Mouse (Mus musculus): ENCODE results near the gene Atp4a.
"Not testable (repeated sequence)": the region's sequence is repeated elsewhere in the genome, so short reads cannot be mapped to it uniquely, and the experiment has no call there.

The Atp4a gene

GRCm38 (mm10) chr7:30730064-30730722, 18.2 kb downstream of the Atp4a start:
- DNase-seq (ENCODE audit: low spot score), result not testable (repeated sequence)

GRCm38 (mm10) chr7:30736211-30736610, 24.2 kb downstream of the Atp4a start:
- no peak for DNase-seq (ENCODE audit: low spot score)

DNA sequence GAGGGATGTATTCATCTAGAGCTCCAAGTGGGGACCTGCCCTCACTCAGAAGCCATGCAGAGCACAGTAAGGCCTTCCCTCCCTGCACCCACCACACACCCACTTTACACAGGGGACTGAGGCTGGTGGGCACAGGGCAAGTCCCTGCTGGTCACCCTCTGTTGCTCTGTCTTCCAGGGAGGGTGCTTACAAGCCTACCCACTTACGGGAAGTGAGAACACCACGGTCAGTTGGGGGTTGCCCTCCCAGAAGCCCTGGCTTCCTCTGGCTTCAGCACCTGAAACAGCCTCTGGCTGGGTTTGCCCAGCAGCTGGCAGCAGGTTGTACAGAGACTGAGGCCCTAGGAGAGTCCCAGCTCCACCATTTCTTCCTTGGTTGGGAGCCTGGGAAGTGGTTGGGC, 30.6 kb downstream of the Atp4a start:
- DNase-seq (ENCODE audit: low spot score), result not testable (repeated sequence)

DNA sequence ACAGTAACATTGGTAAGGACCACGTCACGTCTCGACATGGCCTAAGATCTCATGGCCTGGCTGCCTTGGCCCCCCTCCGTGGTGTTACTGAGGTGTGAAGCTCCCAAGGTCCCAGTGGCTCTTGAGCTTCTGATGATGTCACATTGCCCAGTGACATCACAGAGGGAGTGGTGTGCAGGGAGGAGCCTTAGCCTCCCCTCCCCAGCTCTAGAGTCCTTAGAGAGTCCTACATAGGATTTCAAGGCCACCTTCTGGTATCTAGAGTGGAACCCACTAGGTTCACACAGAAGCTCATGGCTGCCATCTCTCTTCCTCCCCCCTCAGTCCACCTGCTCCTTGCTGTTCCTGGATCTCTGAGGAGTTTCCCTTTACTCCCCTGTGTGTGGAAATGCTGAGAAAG, 31.6 kb downstream of the Atp4a start, which contains the start of gene Gapdhs:
Gapdhs (minus strand) TSS at position 65 of the 400 bp plus-strand sequence.
- not testable (repeated sequence) for DNase-seq (ENCODE audit: low spot score)

GRCm38 (mm10) chr7:30744022-30744598, 32.1 kb downstream of the Atp4a start:
- DNase-seq (ENCODE audit: low spot score), result peak; percentile 80

- DNase-seq (ENCODE audit: low spot score), result no peak
Measured at GRCm38 (mm10) chr7:30747525-30748204, 35.7 kb downstream of the Atp4a start.

GRCm38 (mm10) chr7:30749824-30750606, 38.0 kb downstream of the Atp4a start:
- DNase-seq (ENCODE audit: low spot score), result no peak

- no peak for DNase-seq (ENCODE audit: low spot score)
Measured at GRCm38 (mm10) chr7:30751086-30751669, 39.2 kb downstream of the Atp4a start, which contains the start of gene Sbsn. Sbsn (plus strand) TSS chr7:30751471.

GRCm38 (mm10) chr7:30757001-30757400, 45.0 kb downstream of the Atp4a start:
- no peak for DNase-seq (ENCODE audit: low spot score)

DNA sequence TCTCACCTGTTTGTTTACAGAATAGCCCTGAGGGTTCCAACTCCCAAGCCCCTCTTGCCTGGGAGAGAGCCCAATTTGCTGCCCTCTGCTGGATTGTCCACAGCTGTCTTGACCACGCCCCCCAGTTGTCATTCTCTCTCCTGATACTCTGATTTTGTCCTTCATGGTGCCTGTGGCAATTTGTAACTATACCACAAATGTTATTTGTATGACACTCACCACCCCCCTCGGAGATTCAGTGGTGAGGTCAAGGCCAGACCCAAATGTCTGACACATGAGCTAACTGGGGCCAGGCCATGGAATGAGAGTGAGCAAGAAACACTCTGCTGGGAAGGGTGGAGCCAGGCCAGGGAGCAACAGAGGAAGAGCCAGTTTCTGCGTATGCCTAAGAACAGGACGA, 46.8 kb downstream of the Atp4a start:
- DNase-seq (ENCODE audit: low spot score), result no peak

DNA sequence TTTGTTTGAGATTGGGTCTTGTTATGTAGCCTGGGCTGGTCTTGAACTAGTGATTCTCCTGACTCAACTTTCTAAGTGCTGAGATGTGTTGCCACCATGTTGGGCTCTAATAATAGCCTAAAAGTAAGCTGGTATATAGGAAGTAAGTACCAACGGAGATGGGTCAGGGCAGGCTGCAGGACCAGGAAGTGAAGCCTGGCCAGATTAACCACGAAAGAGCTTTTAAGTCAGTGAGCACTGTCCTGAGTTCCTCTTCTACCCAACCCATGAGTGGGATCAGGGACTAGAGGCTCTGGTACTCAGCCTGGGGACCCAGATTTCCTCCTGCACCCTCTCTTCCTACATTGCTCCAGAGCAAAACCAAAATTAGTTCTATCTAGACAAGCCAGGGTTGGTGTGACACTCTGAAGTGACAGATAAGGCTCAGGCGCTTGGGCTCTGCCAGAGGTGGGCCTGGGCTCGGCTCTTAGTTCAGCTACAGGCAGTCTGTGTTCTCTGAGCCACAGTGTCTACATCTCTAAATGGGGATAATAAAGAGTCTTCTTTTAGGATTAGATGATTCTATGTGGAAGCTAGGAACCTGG, 49.9 kb downstream of the Atp4a start:
- DNase-seq (ENCODE audit: low spot score), result no peak

DNA sequence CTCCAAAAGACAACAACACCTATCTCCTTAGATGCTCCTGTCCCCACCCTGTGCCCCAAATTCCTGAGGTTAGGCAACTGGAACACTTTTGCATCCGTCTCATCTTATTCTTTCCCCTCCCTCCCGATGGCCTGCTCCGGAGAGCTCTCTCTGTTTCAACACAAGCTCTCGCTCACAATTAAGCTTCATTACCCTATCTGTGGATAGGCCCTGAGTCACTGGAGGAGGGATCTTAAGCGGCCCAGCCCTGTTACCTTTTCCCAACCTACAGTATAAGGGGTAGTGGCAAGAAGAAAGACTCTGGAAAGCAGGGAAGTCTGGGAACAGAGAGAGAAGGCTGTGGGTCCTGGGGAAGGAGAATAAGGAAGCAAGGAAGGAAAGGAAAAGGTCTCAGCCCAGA, 51.4 kb downstream of the Atp4a start, which contains the start of gene Dmkn:
Dmkn (plus strand) TSS at position 301 of the 400 bp plus-strand sequence.
- no peak for DNase-seq (ENCODE audit: low spot score)

DNA sequence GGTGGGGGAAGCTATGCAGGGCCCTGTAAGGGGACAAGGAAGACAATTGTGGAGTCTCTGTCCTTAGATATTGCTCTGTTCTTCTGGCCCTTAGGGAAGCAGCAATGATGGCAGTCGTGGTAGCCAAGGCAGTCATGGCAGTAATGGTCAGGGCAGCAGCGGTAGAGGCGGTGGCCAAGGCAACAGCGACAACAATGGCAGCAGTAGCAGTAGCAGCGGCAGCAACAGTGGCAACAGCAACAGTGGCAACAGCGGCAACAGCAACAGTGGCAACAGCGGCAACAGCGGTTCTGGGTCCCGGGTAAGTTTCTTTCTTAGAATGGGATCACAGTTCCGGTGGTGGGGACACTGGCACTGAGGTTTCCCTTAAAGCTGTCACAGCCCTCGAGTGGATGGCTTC, 53.2 kb downstream of the Atp4a start:
- no peak for DNase-seq (ENCODE audit: low spot score)

GRCm38 (mm10) chr7:30766408-30766807, 54.4 kb downstream of the Atp4a start:
- DNase-seq (ENCODE audit: low spot score), result no peak

- no peak for DNase-seq (ENCODE audit: low spot score)
Measured at GRCm38 (mm10) chr7:30769236-30769635, 57.2 kb downstream of the Atp4a start.

Measured in lung, postnatal 25 days (tissue).